Comparison of ENCODE assay signal across 9 mouse cellular contexts in genomic region chr1:132121236-132121635, GRCm38 (mm10). TPM values are rescaled to one million over a fixed set of nuclear protein-coding genes. Genes with fewer than 3 reads are reported as not detected.
DNase-seq lines count a peak whose midpoint lies in the region; TF ChIP-seq lines count a peak whose summit lies in the region.
"Had no signal": no experiment of that assay in that cellular context is flagged by ENCODE, and none has a peak within 500 bp of the region (broad histone marks: within the 10 kb centered on the region; RNA-seq: fewer than 3 reads in every experiment).

No protein-coding gene starts in this region.

- H3K4me1 ChIP-seq in olfactory bulb, adult 2 months (ENCODE audit: control insufficient read depth, insufficient read depth, low read length), result peaks cover 12% of the 10 kb centered on the region
- 0 out of 2 replicates have a peak, but pooled peaks cover 2% of the 10 kb centered on the region for H3K4me1 ChIP-seq in thymus, adult 2 months (replicated peaks; ENCODE audit: control insufficient read depth, insufficient read depth, low read length)
- H3K4me1 ChIP-seq: embryonic facial prominence, embryonic 15.5 days had no signal

- DNase-seq in A20 (ENCODE audit: low read depth, low spot score), result peak; percentile 79
- DNase-seq in adrenal gland, adult 2 months, result peak; percentile 84
- peak; percentile 73 for DNase-seq in embryo, embryonic 11.5 days (ENCODE audit: low read depth, low spot score)
- peak; percentile 81 for DNase-seq in heart, adult 8-10 months (ENCODE audit: low spot score)
- peak; percentile 87 to 94 for DNase-seq in kidney, postnatal 25 days
- DNase-seq in lung, adult 18-20 months, result peak; percentile 73 to 79
- peak; percentile 77 for DNase-seq in thymus, adult 2 months

- WGBS in olfactory bulb, adult 2 months, result 13% methylated on average over 6 of the region's 6 CpGs
- WGBS in thymus, adult 2 months, result 35% methylated on average over 6 of the region's 6 CpGs

- TF ChIP-seq POLR2A in olfactory bulb, adult 2 months (IDR thresholded peaks at IDR 0.05; ENCODE audit: insufficient read depth, low read depth, low read length), result no peak
- TF ChIP-seq POLR2A in thymus, adult 2 months (IDR thresholded peaks at IDR 0.05; ENCODE audit: control insufficient read depth, extremely low read depth, insufficient read depth, low read length, poor library complexity), result no peak

- TF ChIP-seq CTCF in olfactory bulb, adult 2 months (IDR thresholded peaks at IDR 0.05; ENCODE audit: insufficient read depth, low read depth, low read length), result peak; percentile 53; the same call in 1 of the 2 replicates
- TF ChIP-seq CTCF in thymus, adult 2 months (IDR thresholded peaks at IDR 0.05; ENCODE audit: borderline replicate concordance, control insufficient read depth, extremely low read depth, insufficient read depth, low read length, poor library complexity), result peak; percentile 80; the same call in 1 of the 2 replicates

- H3K36me3 ChIP-seq in thymus, adult 2 months (ENCODE audit: control insufficient read depth, insufficient read depth, low read length), result no peaks in the 10 kb centered on the region
- H3K36me3 ChIP-seq: embryonic facial prominence, embryonic 15.5 days had no signal

- no peak overlapping the region for H3K27ac ChIP-seq in olfactory bulb, adult 2 months (ENCODE audit: insufficient read depth, low read depth, low read length)
- H3K27ac ChIP-seq in thymus, adult 2 months (ENCODE audit: control insufficient read depth, insufficient read depth, low read length), result no peak overlapping the region
- H3K27ac ChIP-seq: embryonic facial prominence, embryonic 15.5 days had no signal

- H3K4me3 ChIP-seq in olfactory bulb, adult 2 months (ENCODE audit: insufficient read depth, low read depth, low read length), result no peak overlapping the region
- H3K4me3 ChIP-seq in thymus, adult 2 months (ENCODE audit: control insufficient read depth, insufficient read depth, low read length), result no peak overlapping the region
- H3K4me3 ChIP-seq: embryonic facial prominence, embryonic 15.5 days had no signal

- no peaks in the 10 kb centered on the region for H3K27me3 ChIP-seq in thymus, adult 2 months (ENCODE audit: control insufficient read depth, insufficient read depth, low read length)
- H3K27me3 ChIP-seq: embryonic facial prominence, embryonic 15.5 days had no signal

RNA-seq across cellular contexts. Expression of gene Cdk18, which starts 18.2 kb away (rescaled TPM):
- total RNA-seq in adrenal gland, adult 2 months (2021), result 10 to 100 TPM; 14.9 to 22.5 TPM
- polyA plus RNA-seq in adrenal gland, adult 2 months (2012; rRNA removed), result 36.3 and 42.5 TPM in 2 replicates
- 10 to 100 TPM; 16.9 to 21.5 (median 18.3) TPM for total RNA-seq in heart, adult 8-10 months (2022)
- not detected in 2 replicates for polyA plus RNA-seq in olfactory bulb, adult 2 months (2012; ENCODE audit: insufficient read depth, insufficient read length, low replicate concordance, missing spikeins)
- polyA plus RNA-seq in thymus, adult 2 months (2012; rRNA removed), result 7.6 and 8.6 TPM in 2 replicates

RNA-seq across cellular contexts. Expression of gene Mfsd4a, which starts 53.4 kb away (rescaled TPM):
- total RNA-seq in adrenal gland, adult 2 months (2021), result 10 to 100 TPM; 18.7 to 32.0 TPM
- 98.7 and 106 TPM in 2 replicates for polyA plus RNA-seq in adrenal gland, adult 2 months (2012; rRNA removed)
- total RNA-seq in heart, adult 8-10 months (2022), result 1 to 10 TPM; 4.7 to 9.4 (median 7.7) TPM
- not detected in 2 replicates for polyA plus RNA-seq in olfactory bulb, adult 2 months (2012; ENCODE audit: insufficient read depth, insufficient read length, low replicate concordance, missing spikeins)
- polyA plus RNA-seq in thymus, adult 2 months (2012; rRNA removed), result 5.6 and 5.8 TPM in 2 replicates

Comparison
In these comparisons a context has a peak if more than half of its experiments do, and no peak if none do; other contexts are left out.
1. RNA of gene Mfsd4a, which starts 53.4 kb away (polyA plus RNA-seq): 98.7 to 106 TPM in adrenal gland, adult 2 months; 5.6 to 5.8 TPM in thymus, adult 2 months and not detected in olfactory bulb, adult 2 months; every median in the first group is over 10 times any median in the second.
2. Peak in every context shown above with its lines, with median percentiles within 50 percentile points of each other: DNase-seq.